Mouse (Mus musculus): ENCODE data around the gene Syndig1l. TPM values are rescaled to one million over a fixed set of nuclear protein-coding genes. Genes with fewer than 3 reads are reported as not detected.

The Syndig1l gene
- polyA plus RNA-seq, 1 experiment from 2014 or later, result not detected

GRCm38 (mm10) chr12:84707804-84708203 lies 9.2 kb upstream of the Syndig1l start:
- H3K36me3 ChIP-seq, result no peaks in the 10 kb centered on the region
- H3K4me1 ChIP-seq, result no peaks in the 10 kb centered on the region
- no peaks in the 10 kb centered on the region for H3K27me3 ChIP-seq
- no peaks in the 10 kb centered on the region for H3K9me3 ChIP-seq
- no peak overlapping the region for H3K9ac ChIP-seq
- H3K27ac ChIP-seq, result no peak overlapping the region
- H3K4me3 ChIP-seq, result no peak overlapping the region
- ATAC-seq (ENCODE audit: borderline replicate concordance, extremely low read depth, low FRiP score, low TSS enrichment), result no peak
- H3K4me2 ChIP-seq, result no peak overlapping the region
- WGBS, result 59% methylated on average over 4 of the region's 4 CpGs

- no peaks in the 10 kb centered on the region for H3K9me3 ChIP-seq
- H3K4me1 ChIP-seq, result no peaks in the 10 kb centered on the region
- no peak overlapping the region for H3K9ac ChIP-seq
- ATAC-seq (ENCODE audit: borderline replicate concordance, extremely low read depth, low FRiP score, low TSS enrichment), result no peak
- no peak overlapping the region for H3K4me2 ChIP-seq
- no peaks in the 10 kb centered on the region for H3K36me3 ChIP-seq
- H3K4me3 ChIP-seq, result no peak overlapping the region
- no peak overlapping the region for H3K27ac ChIP-seq
- WGBS, result 66% methylated on average over 4 of the region's 4 CpGs
- H3K27me3 ChIP-seq, result no peaks in the 10 kb centered on the region; the same call in 1 of the 2 replicates
Observed at GRCm38 (mm10) chr12:84706886-84707285, 8.3 kb upstream of the Syndig1l start.

GRCm38 (mm10) chr12:84702586-84702985 lies 4.0 kb upstream of the Syndig1l start:
- H3K36me3 ChIP-seq, result no peaks in the 10 kb centered on the region
- no peak for ATAC-seq (ENCODE audit: borderline replicate concordance, extremely low read depth, low FRiP score, low TSS enrichment)
- peaks cover 8% of the 10 kb centered on the region; the same call in 1 of the 2 replicates for H3K4me1 ChIP-seq
- no peaks in the 10 kb centered on the region for H3K9me3 ChIP-seq
- WGBS, result 66% methylated on average over 7 of the region's 7 CpGs
- no peak overlapping the region for H3K4me3 ChIP-seq
- H3K4me2 ChIP-seq, result no peak overlapping the region
- H3K9ac ChIP-seq, result no peak overlapping the region
- no peak overlapping the region for H3K27ac ChIP-seq
- peaks cover 29% of the 10 kb centered on the region for H3K27me3 ChIP-seq

GRCm38 (mm10) chr12:84692141-84692540 lies 6.5 kb downstream of the Syndig1l start:
- Histone ChIP-seq H3K27ac (no peak overlapping the region), H3K9ac (no peak overlapping the region), H3K36me3 (no peaks in the 10 kb centered on the region), H3K4me1 (no peaks in the 10 kb centered on the region), H3K9me3 (no peaks in the 10 kb centered on the region), H3K27me3 (peaks cover 12% of the 10 kb centered on the region), H3K4me3 (no peak overlapping the region), H3K4me2 (no peak overlapping the region)
- no peak for ATAC-seq (ENCODE audit: borderline replicate concordance, extremely low read depth, low FRiP score, low TSS enrichment)
- WGBS, result 79% methylated on average over 6 of the region's 6 CpGs

DNA sequence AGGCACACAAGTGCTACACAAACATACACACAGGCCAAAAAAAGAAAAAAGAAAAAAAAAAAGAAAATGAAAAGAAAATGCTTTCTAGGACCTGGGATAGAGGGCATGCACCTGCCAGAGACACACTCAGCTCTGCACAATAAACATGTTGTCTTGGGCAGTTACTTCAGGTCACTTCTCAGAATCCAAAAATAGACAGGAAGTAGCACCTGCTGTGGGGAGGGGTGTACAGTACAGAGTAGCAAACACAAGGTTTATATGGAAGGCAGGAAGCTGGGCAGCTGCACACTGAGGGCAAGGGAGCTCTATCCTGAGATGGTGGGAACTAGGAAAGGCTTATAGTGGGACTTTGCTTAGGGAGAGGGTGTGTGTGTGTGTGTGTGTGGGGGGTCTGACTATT lies 7.3 kb downstream of the Syndig1l start:
- H3K36me3 ChIP-seq, result no peaks in the 10 kb centered on the region
- ATAC-seq (ENCODE audit: borderline replicate concordance, extremely low read depth, low FRiP score, low TSS enrichment), result no peak
- no peaks in the 10 kb centered on the region for H3K9me3 ChIP-seq
- no peak overlapping the region for H3K4me2 ChIP-seq
- no peak overlapping the region for H3K27ac ChIP-seq
- H3K9ac ChIP-seq, result no peak overlapping the region
- no peaks in the 10 kb centered on the region for H3K4me1 ChIP-seq
- no peak overlapping the region for H3K4me3 ChIP-seq
- peaks cover 6% of the 10 kb centered on the region; the same call in 1 of the 2 replicates for H3K27me3 ChIP-seq

- 74% methylated on average over 11 of the region's 11 CpGs for WGBS
- H3K4me3 ChIP-seq, result no peak overlapping the region
Observed at GRCm38 (mm10) chr12:84689051-84689450, 9.6 kb downstream of the Syndig1l start.

DNA sequence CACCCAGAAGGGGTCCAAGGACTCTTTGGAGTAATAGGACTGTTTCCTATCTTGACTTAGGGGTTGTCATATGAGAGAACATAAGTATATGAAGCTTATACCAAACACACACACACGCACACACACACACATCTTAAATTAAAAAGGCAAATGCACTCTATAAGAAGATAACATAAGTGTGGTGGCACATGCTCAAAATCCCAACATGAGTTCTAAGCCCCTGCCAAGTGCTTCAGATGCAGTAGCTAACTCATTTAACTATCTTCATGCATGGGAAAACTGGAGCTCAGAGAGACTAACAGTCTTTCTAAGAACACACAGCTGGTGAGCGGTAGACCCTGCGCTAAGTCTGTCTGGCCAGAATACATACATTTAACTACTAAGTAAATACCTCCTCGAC lies 11.1 kb downstream of the Syndig1l start:
- H3K4me2 ChIP-seq, result no peak overlapping the region
- H3K9me3 ChIP-seq, result no peaks in the 10 kb centered on the region
- H3K27ac ChIP-seq, result no peak overlapping the region
- H3K36me3 ChIP-seq, result no peaks in the 10 kb centered on the region
- 75% methylated on average over 4 of the region's 4 CpGs for WGBS
- no peak overlapping the region for H3K4me3 ChIP-seq
- no peaks in the 10 kb centered on the region for H3K27me3 ChIP-seq
- no peak overlapping the region for H3K9ac ChIP-seq
- ATAC-seq (ENCODE audit: borderline replicate concordance, extremely low read depth, low FRiP score, low TSS enrichment), result no peak
- H3K4me1 ChIP-seq, result no peaks in the 10 kb centered on the region

More at GRCm38 (mm10) chr12:84689051-84689450, 9.6 kb downstream of the Syndig1l start:
- Histone ChIP-seq H3K4me2 (no peak overlapping the region), H3K27me3 (no peaks in the 10 kb centered on the region), H3K4me1 (no peaks in the 10 kb centered on the region), H3K36me3 (no peaks in the 10 kb centered on the region), H3K9ac (no peak overlapping the region), H3K27ac (no peak overlapping the region), H3K9me3 (no peaks in the 10 kb centered on the region)
- no peak for ATAC-seq (ENCODE audit: borderline replicate concordance, extremely low read depth, low FRiP score, low TSS enrichment)

GRCm38 (mm10) chr12:84686176-84686575 lies 12.5 kb downstream of the Syndig1l start:
- no peaks in the 10 kb centered on the region for H3K4me1 ChIP-seq
- H3K36me3 ChIP-seq, result no peaks in the 10 kb centered on the region
- 48% methylated on average over 4 of the region's 4 CpGs for WGBS
- ATAC-seq (ENCODE audit: borderline replicate concordance, extremely low read depth, low FRiP score, low TSS enrichment), result no peak
- H3K27me3 ChIP-seq, result no peaks in the 10 kb centered on the region
- H3K27ac ChIP-seq, result no peak overlapping the region
- no peaks in the 10 kb centered on the region for H3K9me3 ChIP-seq
- H3K9ac ChIP-seq, result no peak overlapping the region
- H3K4me3 ChIP-seq, result no peak overlapping the region
- no peak overlapping the region for H3K4me2 ChIP-seq

GRCm38 (mm10) chr12:84684569-84684968 lies 14.1 kb downstream of the Syndig1l start:
- WGBS, result 70% methylated on average over 7 of the region's 7 CpGs
- Histone ChIP-seq H3K9me3 (no peaks in the 10 kb centered on the region), H3K27ac (no peak overlapping the region), H3K9ac (no peak overlapping the region), H3K27me3 (0 out of 2 replicates have a peak, but pooled peaks cover 5% of the 10 kb centered on the region), H3K4me1 (no peaks in the 10 kb centered on the region), H3K4me3 (no peak overlapping the region), H3K4me2 (no peak overlapping the region), H3K36me3 (no peaks in the 10 kb centered on the region)
- no peak for ATAC-seq (ENCODE audit: borderline replicate concordance, extremely low read depth, low FRiP score, low TSS enrichment)

DNA sequence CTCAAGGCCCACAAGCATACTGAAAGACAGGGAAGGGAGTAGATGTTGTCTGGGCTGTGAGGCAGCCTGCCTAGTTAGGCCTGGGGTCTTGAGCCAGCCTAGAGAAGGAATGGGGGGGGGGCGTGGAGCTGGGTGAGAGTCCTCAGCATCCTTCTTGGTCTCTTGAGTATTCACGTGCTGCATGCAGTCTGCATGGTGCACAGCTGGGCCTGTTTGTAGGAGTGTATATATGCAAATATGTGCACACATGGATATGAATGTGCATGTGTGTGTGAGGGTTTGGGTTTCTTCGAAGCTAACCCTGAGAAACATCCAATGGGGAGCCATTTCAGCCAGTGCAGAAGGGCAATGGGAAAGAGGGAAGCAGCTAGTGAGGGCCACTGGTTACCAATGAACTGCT lies 22.6 kb downstream of the Syndig1l start:
- Histone ChIP-seq H3K27me3 (peaks cover 12% of the 10 kb centered on the region; the same call in 1 of the 2 replicates), H3K4me3 (no peak overlapping the region), H3K36me3 (no peaks in the 10 kb centered on the region), H3K9me3 (no peaks in the 10 kb centered on the region), H3K4me2 (no peak overlapping the region), H3K27ac (no peak overlapping the region), H3K4me1 (no peaks in the 10 kb centered on the region), H3K9ac (no peak overlapping the region)
- ATAC-seq (ENCODE audit: borderline replicate concordance, extremely low read depth, low FRiP score, low TSS enrichment), result no peak
- WGBS, result 65% methylated on average over 3 of the region's 3 CpGs

DNA sequence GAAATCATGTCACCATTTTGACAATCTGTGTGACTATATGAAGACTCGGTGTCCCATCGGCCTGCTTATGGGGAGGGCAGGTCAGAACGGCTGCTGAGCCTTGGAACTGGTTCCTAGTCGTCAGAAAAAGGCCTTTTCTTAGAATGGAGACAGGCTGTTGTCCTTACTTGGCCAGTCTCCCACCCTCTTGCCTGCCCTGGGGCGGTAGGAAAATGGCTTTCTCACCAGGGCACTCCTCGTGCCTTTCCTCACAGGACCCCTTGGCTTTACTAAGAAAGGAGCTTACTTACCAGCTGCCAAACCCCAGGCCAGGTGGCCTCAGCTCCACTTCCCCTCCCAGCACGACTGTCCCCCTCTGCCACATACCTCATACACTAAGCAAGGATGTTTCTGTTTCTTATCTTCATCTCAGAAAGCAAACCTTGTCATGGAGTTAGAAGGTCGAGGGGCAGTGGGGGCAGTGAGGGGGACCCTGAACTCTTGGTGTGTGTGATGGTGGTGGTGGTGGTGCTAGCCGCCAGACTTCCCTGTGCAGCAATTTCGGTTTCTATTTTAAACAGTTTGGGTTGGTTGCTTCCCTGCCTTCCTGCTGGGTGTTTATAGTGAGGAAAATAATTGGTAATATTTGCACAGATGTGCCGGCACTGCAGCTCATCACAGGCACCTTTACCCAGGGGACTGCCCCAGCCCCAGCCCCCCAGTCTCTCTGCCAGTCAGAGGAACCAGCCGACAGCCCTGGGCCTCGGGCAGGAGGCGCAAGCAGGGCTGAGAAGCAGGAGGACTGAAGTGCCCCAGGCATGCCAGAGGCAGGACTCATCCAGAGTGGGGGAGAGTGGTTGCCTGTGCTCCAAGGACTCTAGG lies 23.7 kb downstream of the Syndig1l start:
- ATAC-seq (ENCODE audit: borderline replicate concordance, extremely low read depth, low FRiP score, low TSS enrichment), result no peak
- H3K27me3 ChIP-seq, result peaks cover 7% of the 10 kb centered on the region; the same call in 1 of the 2 replicates
- 26% methylated on average over 14 of the region's 14 CpGs for WGBS
- H3K27ac ChIP-seq, result no peak overlapping the region
- no peaks in the 10 kb centered on the region for H3K36me3 ChIP-seq
- H3K4me3 ChIP-seq, result no peak overlapping the region
- H3K4me2 ChIP-seq, result no peak overlapping the region
- no peaks in the 10 kb centered on the region for H3K9me3 ChIP-seq
- no peaks in the 10 kb centered on the region for H3K4me1 ChIP-seq
- no peak overlapping the region for H3K9ac ChIP-seq

- Histone ChIP-seq H3K27me3 (peaks cover 7% of the 10 kb centered on the region; the same call in 1 of the 2 replicates), H3K36me3 (no peaks in the 10 kb centered on the region), H3K4me2 (no peak overlapping the region), H3K9ac (no peak overlapping the region), H3K27ac (no peak overlapping the region), H3K4me3 (no peak overlapping the region), H3K9me3 (no peaks in the 10 kb centered on the region), H3K4me1 (no peaks in the 10 kb centered on the region)
- WGBS, result 15% methylated on average over 10 of the region's 10 CpGs
- ATAC-seq (ENCODE audit: borderline replicate concordance, extremely low read depth, low FRiP score, low TSS enrichment), result no peak
Observed at GRCm38 (mm10) chr12:84671646-84672045, 27.0 kb downstream of the Syndig1l start.
